Mouse (Mus musculus): Measurements from ENCODE around the gene Edf1.
"Not testable (repeated sequence)": the region's sequence is repeated elsewhere in the genome, so short reads cannot be mapped to it uniquely, and the experiment has no call there.

Edf1 gene

GRCm38 (mm10) chr2:25557221-25557963 lies at the start of gene Edf1:
Gene Edf1 (plus strand): TSS chr2:25557847.
- peak; percentile 97 for DNase-seq (ENCODE audit: inconsistent ontology term)

DNA sequence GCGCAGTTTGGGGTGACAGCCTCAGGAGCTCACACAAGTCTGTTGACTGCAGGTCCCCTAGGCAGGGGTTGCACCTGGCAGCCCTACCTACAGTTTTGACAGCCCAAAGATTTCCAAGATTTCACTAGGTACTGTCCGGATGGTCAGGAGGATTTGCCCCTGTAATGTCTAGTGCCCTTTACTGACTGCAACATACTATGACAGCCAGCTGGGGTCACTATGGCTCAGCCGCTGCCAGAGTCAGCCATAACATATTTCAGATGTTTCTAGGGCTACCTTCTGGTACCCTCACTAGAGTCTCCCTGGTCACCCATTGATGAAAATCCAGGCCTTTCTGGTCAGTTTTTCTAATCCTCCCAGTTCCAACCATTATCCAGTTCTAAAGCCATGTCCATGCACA lies 47.7 kb upstream of the Edf1 start:
- peak; percentile 14 for DNase-seq (ENCODE audit: inconsistent ontology term)

- DNase-seq (ENCODE audit: inconsistent ontology term): no peak
Observed at GRCm38 (mm10) chr2:25526510-25527302, 30.9 kb upstream of the Edf1 start.

GRCm38 (mm10) chr2:25533707-25534106 lies 23.9 kb upstream of the Edf1 start:
- DNase-seq (ENCODE audit: inconsistent ontology term): no peak

GRCm38 (mm10) chr2:25534178-25534865 lies 23.3 kb upstream of the Edf1 start:
- DNase-seq (ENCODE audit: inconsistent ontology term): peak; percentile 91

GRCm38 (mm10) chr2:25534866-25535182 lies 22.8 kb upstream of the Edf1 start:
- DNase-seq (ENCODE audit: inconsistent ontology term): no peak

DNA sequence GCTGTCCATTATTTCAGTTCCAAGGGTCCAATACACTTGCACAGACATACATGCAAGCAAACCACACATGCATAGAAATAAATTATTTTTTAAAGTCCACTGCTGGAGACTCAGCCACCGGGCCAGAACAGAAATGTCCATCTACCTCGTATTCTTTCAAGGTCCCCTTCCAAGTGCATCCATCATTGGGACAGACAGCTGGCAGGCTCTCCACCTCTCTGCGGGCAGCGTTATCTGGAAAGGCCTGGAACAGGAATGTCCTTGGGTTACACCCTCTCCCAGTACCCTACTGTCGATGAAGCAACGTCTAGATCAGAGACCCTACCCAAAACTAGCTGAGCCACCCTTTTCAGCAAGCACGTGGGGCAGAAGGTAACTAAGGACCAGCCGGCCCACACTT lies 21.1 kb upstream of the Edf1 start:
- no peak for DNase-seq (ENCODE audit: inconsistent ontology term)

DNA sequence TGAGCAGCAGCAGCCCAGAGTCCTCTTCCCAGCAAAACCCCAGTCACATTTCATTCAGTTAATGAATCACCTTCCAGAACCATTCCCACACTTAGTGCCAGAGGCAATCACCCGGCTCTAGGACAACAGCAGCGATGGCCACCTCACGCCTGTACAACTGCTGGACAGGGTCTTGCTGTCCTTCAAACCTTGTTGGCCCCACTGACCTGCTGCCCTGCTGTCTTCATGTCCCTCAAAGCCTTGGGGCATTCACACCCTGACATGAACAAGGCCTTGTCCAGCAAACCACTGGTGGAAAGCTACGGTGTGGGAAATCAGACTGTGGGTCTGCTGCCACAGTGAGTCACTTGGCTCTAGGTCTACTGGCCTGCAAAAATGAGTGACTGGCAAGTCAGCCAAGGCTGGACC lies 17.1 kb upstream of the Edf1 start:
- peak; percentile 52 for DNase-seq (ENCODE audit: inconsistent ontology term)

- DNase-seq (ENCODE audit: inconsistent ontology term): peak; percentile 46
Observed at GRCm38 (mm10) chr2:25541644-25542367, 15.8 kb upstream of the Edf1 start.

GRCm38 (mm10) chr2:25545996-25546810 lies 11.4 kb upstream of the Edf1 start:
- DNase-seq (ENCODE audit: inconsistent ontology term): no peak

- peak; percentile 99 for DNase-seq (ENCODE audit: inconsistent ontology term)
Observed at GRCm38 (mm10) chr2:25546811-25547491, 10.7 kb upstream of the Edf1 start, which contains the start of gene Traf2. Gene Traf2 (minus strand): TSS chr2:25546940.

DNA sequence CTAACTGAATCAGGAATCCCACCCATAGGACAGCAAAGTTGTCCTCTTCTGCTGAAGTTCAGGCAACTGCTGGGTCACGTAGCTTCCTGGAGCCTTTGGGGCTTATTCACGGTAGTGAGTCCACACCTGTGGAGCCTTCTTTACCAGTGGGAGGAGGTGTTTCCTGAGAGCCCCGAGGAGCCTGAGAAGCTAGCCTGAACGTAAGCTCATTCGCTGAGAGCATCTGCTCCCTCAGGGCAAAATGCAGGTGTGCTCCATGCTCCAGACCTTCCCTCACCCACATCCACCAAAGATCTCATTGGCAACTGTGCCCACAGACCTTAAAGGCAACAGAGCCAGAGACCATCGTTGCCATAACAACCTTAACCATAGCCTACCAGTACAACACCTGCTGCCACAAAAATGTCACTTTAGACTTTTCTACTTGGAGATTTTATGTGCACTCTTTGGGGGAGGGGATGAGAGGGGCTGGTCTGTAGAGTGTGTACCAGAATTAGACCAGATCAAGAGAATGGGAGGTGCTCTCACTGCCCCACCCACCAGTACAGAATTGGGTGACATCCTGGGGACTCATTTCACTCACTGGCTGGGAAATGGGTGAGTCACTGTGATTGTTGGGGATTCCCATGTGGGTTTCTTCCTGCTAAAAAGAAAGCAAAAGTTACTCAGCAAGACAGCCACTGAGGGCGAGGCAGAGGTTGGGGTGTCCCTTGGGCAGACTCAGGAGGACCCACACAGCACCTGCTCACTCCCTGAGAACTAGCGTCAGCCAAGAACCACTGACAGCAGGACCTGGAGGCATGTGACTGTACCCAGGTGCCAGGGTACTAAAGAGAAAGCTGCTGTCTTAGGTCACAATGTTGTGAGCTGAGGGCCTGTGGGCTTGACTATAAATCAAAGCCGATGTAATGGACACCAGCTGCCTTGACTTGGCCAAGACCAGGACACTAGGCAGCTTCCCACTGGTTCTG lies 8.3 kb upstream of the Edf1 start:
- DNase-seq (ENCODE audit: inconsistent ontology term): peak; percentile 72

- peak; percentile 75 for DNase-seq (ENCODE audit: inconsistent ontology term)
Observed at GRCm38 (mm10) chr2:25551186-25551585, 6.5 kb upstream of the Edf1 start.

GRCm38 (mm10) chr2:25553171-25553786 lies 4.4 kb upstream of the Edf1 start:
- not testable (repeated sequence) for DNase-seq (ENCODE audit: inconsistent ontology term)

DNA sequence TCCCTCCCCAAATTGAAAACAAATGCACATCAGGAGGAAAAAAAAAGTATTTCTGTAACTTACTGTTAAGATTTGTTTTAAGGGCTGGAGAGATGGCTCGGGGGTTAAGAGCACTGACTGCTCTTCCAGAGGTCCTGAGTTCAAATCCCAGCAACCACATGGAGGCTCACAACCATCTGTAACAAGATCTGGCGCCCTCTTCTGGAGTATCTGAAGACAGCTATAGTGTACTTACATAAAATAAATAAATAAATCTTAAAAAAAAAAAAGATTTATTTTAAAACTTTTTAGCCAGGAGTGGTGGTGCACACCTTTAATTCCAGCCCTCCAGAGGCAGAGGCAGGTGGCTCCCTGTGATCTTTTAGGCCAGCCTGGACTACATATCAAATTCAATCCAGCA lies 2.2 kb upstream of the Edf1 start:
- not testable (repeated sequence) for DNase-seq (ENCODE audit: inconsistent ontology term)

- no peak for DNase-seq (ENCODE audit: inconsistent ontology term)
Observed at GRCm38 (mm10) chr2:25556296-25556695, 1.4 kb upstream of the Edf1 start.

DNA sequence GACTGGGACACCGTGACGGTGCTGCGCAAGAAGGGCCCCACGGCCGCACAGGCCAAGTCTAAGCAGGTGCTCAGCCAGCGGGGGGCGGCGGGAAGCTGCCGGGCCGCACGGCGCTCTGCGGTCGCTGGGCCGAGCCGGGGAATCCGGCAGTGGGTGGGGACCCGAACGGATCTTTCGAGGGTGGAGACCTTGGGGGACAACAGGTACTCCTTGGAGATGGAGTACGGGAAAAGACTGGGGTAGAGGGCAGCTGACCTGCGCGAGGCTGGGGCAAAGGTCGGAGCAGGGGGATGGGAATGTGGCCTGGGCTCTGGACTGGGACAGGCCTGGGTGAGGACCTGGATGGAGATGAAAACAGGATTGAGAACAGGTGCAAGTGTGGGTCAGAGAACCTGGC lies 315 bp downstream of the Edf1 start:
- DNase-seq (ENCODE audit: inconsistent ontology term): no peak

DNA sequence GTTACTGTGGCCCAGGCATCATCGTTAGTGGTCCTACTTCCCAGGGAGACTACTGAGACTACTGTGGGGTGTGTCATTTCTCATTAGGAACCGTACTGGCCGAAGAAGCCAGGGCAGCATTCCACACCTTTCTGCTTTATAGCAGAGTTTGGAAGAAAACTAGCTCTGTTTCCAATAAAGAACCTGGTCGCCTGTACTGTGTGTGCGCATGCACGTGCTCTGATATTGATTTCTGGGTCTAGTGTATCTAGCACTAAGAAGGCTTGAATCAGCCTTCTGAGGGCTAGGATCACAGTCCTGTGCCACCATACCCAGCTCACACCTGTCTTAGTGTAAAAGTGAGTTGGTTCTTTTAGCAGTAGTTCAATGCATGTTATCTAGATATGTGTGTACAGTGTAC lies 1.1 kb downstream of the Edf1 start:
- DNase-seq (ENCODE audit: inconsistent ontology term): no peak

DNA sequence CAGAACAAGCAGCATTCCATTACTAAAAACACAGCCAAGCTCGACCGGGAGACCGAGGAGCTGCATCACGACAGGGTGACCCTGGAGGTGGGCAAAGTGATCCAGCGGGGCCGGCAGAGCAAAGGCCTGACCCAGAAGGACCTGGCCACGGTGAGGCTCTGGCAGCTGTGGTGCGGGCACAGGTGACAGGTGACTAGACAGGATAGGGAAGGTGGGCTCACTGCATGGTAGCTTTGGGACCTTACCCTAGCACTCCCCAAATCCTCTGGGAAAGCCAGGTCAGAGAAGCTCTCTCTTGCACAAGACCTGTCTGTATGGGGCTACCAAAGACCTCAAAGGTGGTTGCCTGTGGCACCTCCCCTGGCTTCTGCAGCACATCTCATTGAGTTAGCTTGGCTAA lies 2.9 kb downstream of the Edf1 start:
- DNase-seq (ENCODE audit: inconsistent ontology term): no peak
